Mouse (Mus musculus): ENCODE results near the gene Kcnk7. TPM values are rescaled to one million over a fixed set of nuclear protein-coding genes. Genes with fewer than 3 reads are reported as not detected.
"Not testable (repeated sequence)": the region's sequence is repeated elsewhere in the genome, so short reads cannot be mapped to it uniquely, and the experiment has no call there.

Gene Kcnk7
- polyA plus RNA-seq, 1 experiment from 2014 or later, result not detected

DNA sequence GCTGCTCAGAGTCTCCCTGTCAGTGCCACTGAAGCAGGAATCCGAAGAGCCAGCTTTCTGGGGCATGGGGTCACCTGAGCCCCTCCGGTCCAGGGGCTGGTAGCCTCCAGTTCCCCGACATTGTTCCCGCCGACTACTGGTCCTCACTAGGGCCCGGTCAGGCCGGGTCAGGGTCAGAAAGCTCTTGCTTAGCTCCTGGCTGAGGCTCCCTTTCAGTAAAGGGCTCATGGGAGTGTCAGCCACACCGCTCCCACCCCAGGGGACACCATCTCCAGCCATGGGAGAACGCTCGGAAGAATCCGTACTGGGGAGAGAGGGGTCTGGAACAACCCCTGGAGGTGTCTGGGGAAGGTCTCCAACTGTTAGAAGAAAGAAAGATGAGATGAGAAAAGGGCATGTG lies 18.3 kb upstream of the Kcnk7 start:
- H3K79me2 ChIP-seq (ENCODE audit: inconsistent target), result peaks cover 36% of the 10 kb centered on the region
- H3K4me3 ChIP-seq (ENCODE audit: inconsistent target), result no peak overlapping the region
- 94% methylated on average over 11 of the region's 11 CpGs for WGBS (ENCODE audit: missing documents)
- H3K27ac ChIP-seq, result no peak overlapping the region
- H3K36me3 ChIP-seq (ENCODE audit: inconsistent target), result peaks cover 49% of the 10 kb centered on the region

GRCm38 (mm10) chr19:5686437-5686836 lies 17.7 kb upstream of the Kcnk7 start:
- WGBS (ENCODE audit: missing documents), result 95% methylated on average over 8 of the region's 13 CpGs
- Histone ChIP-seq H3K79me2 (ENCODE audit: inconsistent target) (peaks cover 42% of the 10 kb centered on the region), H3K4me3 (ENCODE audit: inconsistent target) (no peak overlapping the region), H3K27ac (no peak overlapping the region), H3K36me3 (ENCODE audit: inconsistent target) (peaks cover 43% of the 10 kb centered on the region)

DNA sequence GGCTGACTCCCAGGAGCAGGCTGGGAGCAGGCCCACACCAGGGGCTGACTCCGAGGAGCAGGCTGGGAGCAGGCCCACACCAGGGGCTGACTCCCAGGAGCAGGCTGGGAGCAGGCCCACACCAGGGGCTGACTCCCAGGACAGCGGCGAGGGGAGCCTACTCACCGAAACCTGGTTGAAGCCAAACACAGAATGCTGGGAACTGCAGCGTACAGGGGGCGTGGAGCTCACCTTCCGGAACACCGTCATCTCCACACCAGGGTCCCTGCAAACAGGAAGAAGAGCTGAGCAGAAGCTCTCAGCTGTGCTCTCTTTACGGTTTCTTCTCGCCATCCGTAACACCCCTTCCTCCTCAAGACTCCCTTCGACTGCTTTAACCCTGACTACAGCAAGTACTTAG lies 17.2 kb upstream of the Kcnk7 start:
- not testable (repeated sequence) for H3K4me3 ChIP-seq (ENCODE audit: inconsistent target); H3K27ac ChIP-seq
- H3K79me2 ChIP-seq (ENCODE audit: inconsistent target), result peaks cover 47% of the 10 kb centered on the region
- WGBS (ENCODE audit: missing documents), result 95% methylated on average over 8 of the region's 12 CpGs
- H3K36me3 ChIP-seq (ENCODE audit: inconsistent target), result peaks cover 38% of the 10 kb centered on the region

- peak overlapping the region; percentile 76; the same call in 1 of the 2 replicates for H3K4me3 ChIP-seq (ENCODE audit: inconsistent target)
- H3K36me3 ChIP-seq (ENCODE audit: inconsistent target), result peaks cover 32% of the 10 kb centered on the region
- 42% methylated on average over 9 of the region's 9 CpGs for WGBS (ENCODE audit: missing documents)
- peaks cover 55% of the 10 kb centered on the region for H3K79me2 ChIP-seq (ENCODE audit: inconsistent target)
- no peak overlapping the region for H3K27ac ChIP-seq
Measured at GRCm38 (mm10) chr19:5687738-5688137, 16.4 kb upstream of the Kcnk7 start.

DNA sequence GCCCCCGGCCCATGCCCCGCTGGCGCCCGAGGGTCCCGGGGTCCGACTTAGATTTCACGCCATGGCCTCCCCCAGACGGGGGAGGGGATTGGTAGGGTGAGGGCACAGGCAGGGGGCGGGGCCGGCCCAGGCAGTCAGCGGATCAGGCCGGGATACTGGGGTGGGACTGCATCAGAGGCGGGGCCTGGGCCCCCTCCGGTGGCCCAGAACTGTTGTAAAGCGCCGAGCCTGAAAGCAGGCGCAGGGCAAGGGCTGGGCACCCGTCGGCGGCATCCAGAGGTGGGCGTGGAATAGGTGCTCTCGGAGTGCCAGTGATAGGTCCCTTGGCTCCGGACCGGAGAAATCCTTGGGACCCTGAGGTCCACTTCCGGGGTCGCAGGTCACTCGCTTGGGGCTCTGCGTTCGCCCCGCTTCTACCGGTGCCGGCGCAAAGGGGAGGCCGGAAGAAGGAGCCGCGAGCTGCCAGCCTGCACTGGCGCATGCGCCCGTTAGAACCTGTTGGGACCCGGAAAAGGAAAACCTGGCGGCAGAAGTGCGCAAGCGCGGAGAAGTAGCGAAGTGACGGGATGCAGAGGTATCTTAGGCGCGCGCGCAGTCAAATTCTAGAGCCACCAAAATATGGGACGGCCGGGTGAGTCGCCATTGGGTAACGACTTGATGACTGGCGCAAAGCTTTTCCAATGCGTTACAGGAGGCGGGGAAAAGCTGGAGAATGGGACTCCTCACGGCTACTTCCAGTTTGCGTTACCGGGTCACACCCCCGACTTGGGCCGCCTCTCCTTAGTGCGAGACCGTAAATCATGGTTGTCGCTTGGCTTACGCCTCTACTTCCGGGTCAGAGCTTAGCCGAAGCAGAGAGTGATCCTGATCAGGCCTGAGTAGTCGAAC lies 15.7 kb upstream of the Kcnk7 start, which contains the start of the genes Map3k11 and Pcnx3:
Gene Map3k11 (plus strand): TSS at position 543 of the 888 bp plus-strand sequence.
Gene Pcnx3 (minus strand): TSS at position 709 of the 888 bp plus-strand sequence.
- 0% methylated on average over 69 of the region's 69 CpGs for WGBS (ENCODE audit: missing documents)
- peak within 1 kb of the TSS; percentile 76 for H3K4me3 ChIP-seq (ENCODE audit: inconsistent target)
- peak within 1 kb of the TSS; percentile 96 for H3K27ac ChIP-seq
- H3K36me3 ChIP-seq (ENCODE audit: inconsistent target), result peaks cover 25% of the 10 kb centered on the region
- H3K79me2 ChIP-seq (ENCODE audit: inconsistent target), result peaks cover 62% of the 10 kb centered on the region

DNA sequence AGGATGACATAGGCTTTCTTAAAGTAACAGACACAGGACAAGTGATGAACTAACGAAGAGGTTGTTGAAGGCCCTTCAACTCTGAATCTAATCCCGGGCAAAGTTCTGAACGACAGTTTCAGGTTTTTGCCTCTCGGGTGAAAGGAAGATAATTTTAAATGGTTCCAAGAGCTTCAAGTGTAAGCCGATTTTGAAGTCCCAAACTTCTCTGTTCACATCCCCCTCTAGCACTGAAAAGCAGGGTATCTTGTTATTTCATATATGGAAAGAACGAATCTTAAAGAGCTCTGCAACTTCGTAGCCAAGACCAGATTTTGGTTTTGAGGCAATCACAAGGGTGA lies 15.1 kb upstream of the Kcnk7 start:
- Histone ChIP-seq H3K36me3 (ENCODE audit: inconsistent target) (peaks cover 18% of the 10 kb centered on the region; the same call in 1 of the 2 replicates), H3K4me3 (ENCODE audit: inconsistent target) (peak overlapping the region; percentile 76), H3K79me2 (ENCODE audit: inconsistent target) (peaks cover 68% of the 10 kb centered on the region), H3K27ac (peak overlapping the region; percentile 96)
- 0% methylated on average over 7 of the region's 7 CpGs for WGBS (ENCODE audit: missing documents)

- peak overlapping the region; percentile 96 for H3K27ac ChIP-seq
- peaks cover 14% of the 10 kb centered on the region; the same call in 1 of the 2 replicates for H3K36me3 ChIP-seq (ENCODE audit: inconsistent target)
- WGBS (ENCODE audit: missing documents), result 3% methylated on average over 42 of the region's 42 CpGs
- peak overlapping the region; percentile 76 for H3K4me3 ChIP-seq (ENCODE audit: inconsistent target)
- H3K79me2 ChIP-seq (ENCODE audit: inconsistent target), result peaks cover 75% of the 10 kb centered on the region
Measured at GRCm38 (mm10) chr19:5689565-5690342, 14.4 kb upstream of the Kcnk7 start.

GRCm38 (mm10) chr19:5690343-5690735 lies 13.8 kb upstream of the Kcnk7 start:
- H3K36me3 ChIP-seq (ENCODE audit: inconsistent target), result peaks cover 18% of the 10 kb centered on the region; the same call in 1 of the 2 replicates
- peak overlapping the region; percentile 76 for H3K4me3 ChIP-seq (ENCODE audit: inconsistent target)
- peaks cover 79% of the 10 kb centered on the region for H3K79me2 ChIP-seq (ENCODE audit: inconsistent target)
- H3K27ac ChIP-seq, result peak overlapping the region; percentile 96
- WGBS (ENCODE audit: missing documents), result 14% methylated on average over 15 of the region's 15 CpGs

GRCm38 (mm10) chr19:5691601-5692000 lies 12.6 kb upstream of the Kcnk7 start:
- peaks cover 13% of the 10 kb centered on the region; the same call in 1 of the 2 replicates for H3K36me3 ChIP-seq (ENCODE audit: inconsistent target)
- 39% methylated on average over 5 of the region's 5 CpGs for WGBS (ENCODE audit: missing documents)
- peak overlapping the region; percentile 96 for H3K27ac ChIP-seq
- H3K79me2 ChIP-seq (ENCODE audit: inconsistent target), result peaks cover 72% of the 10 kb centered on the region
- H3K4me3 ChIP-seq (ENCODE audit: inconsistent target), result peak overlapping the region; percentile 76

GRCm38 (mm10) chr19:5692086-5692912 lies 11.9 kb upstream of the Kcnk7 start:
- peaks cover 20% of the 10 kb centered on the region; the same call in 1 of the 2 replicates for H3K36me3 ChIP-seq (ENCODE audit: inconsistent target)
- peaks cover 69% of the 10 kb centered on the region for H3K79me2 ChIP-seq (ENCODE audit: inconsistent target)
- H3K27ac ChIP-seq, result peak overlapping the region; percentile 96
- WGBS (ENCODE audit: missing documents), result 1% methylated on average over 8 of the region's 10 CpGs
- H3K4me3 ChIP-seq (ENCODE audit: inconsistent target), result peak overlapping the region; percentile 76

DNA sequence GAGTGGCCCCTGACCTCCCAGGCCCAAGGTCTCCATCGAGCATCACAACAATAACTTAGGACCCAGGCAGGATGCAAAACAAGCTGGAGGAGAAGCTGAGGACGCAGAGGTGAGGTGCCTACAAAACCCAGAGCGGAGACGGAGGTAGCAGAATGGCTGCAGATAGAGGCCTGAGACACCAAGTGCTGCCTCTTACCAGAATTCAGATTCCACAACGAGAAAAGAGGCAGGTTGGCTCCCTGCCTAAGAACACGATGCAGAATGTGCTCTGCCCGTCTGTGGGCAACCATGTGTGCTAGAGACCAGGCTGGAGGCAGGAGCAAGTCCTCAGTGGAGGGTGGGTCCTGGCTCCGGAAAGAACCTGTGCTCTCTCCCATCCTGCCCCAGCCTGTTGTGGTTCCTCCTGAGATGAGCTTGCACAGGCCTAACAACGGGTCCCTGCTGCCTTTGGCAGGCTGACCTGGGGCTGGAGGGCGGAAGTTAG lies 11.2 kb upstream of the Kcnk7 start:
- Histone ChIP-seq H3K79me2 (ENCODE audit: inconsistent target) (peaks cover 70% of the 10 kb centered on the region), H3K4me3 (ENCODE audit: inconsistent target) (peak overlapping the region; percentile 76), H3K36me3 (ENCODE audit: inconsistent target) (peaks cover 27% of the 10 kb centered on the region), H3K27ac (peak overlapping the region; percentile 96)
- 25% methylated on average over 10 of the region's 10 CpGs for WGBS (ENCODE audit: missing documents)

GRCm38 (mm10) chr19:5693801-5694200 lies 10.4 kb upstream of the Kcnk7 start:
- peak overlapping the region; percentile 96; the same call in 1 of the 2 replicates for H3K27ac ChIP-seq
- H3K36me3 ChIP-seq (ENCODE audit: inconsistent target), result peaks cover 35% of the 10 kb centered on the region
- no peak overlapping the region for H3K4me3 ChIP-seq (ENCODE audit: inconsistent target)
- H3K79me2 ChIP-seq (ENCODE audit: inconsistent target), result peaks cover 71% of the 10 kb centered on the region
- WGBS (ENCODE audit: missing documents), result 86% methylated on average over 6 of the region's 6 CpGs

GRCm38 (mm10) chr19:5695849-5696462 lies 8.2 kb upstream of the Kcnk7 start:
- Histone ChIP-seq H3K4me3 (ENCODE audit: inconsistent target) (no peak overlapping the region), H3K27ac (no peak overlapping the region)
- 95% methylated on average over 22 of the region's 41 CpGs for WGBS (ENCODE audit: missing documents)

More at GRCm38 (mm10) chr19:5695849-5696462, 8.2 kb upstream of the Kcnk7 start:
- Histone ChIP-seq H3K79me2 (ENCODE audit: inconsistent target) (peaks cover 57% of the 10 kb centered on the region), H3K36me3 (ENCODE audit: inconsistent target) (peaks cover 56% of the 10 kb centered on the region)
